Mouse (Mus musculus) bone marrow, adult 2 months (tissue): ENCODE data around the gene Lingo1.

Experiments used
- CTCF ChIP-seq: fragments of 200-500 bp; IDR thresholded peaks from 2 replicates; pipeline ENCODE4 v1.5.1; 2011; ENCODE audit warnings: low read length, control low read depth; ENCODE audit not compliant: control insufficient read depth, insufficient read depth
- POLR2A ChIP-seq: fragments of 200-500 bp; IDR thresholded peaks from 2 replicates; pipeline ENCODE4 v1.6.1; 2011; ENCODE audit warnings: low read depth, mild to moderate bottlenecking, control low read depth, low read length, borderline replicate concordance; ENCODE audit not compliant: control insufficient read depth

DNA sequence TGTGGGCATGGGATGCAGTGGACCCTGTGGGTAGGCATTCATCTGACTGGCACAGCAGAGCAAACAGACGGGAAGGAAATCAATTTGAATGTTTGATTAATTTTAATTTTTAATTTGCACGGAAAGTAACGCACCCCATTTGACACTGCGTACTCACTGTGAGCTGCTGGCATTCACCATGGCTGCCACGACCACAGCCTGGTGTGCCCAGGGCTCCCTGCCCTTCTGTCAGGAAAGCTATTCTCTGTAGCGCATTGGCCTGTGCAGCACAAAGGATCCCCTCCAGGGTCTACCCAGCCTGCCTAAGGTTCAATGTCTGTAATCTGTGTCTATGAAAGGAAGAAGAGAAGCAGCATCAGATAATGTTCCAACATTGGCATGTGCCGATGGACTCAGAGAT, 6.9 kb upstream of the Lingo1 start:
- no peak for TF ChIP-seq CTCF
- TF ChIP-seq POLR2A, result no peak
